Mouse (Mus musculus): Measurements from ENCODE around the gene Fbln7. TPM values are rescaled to one million over a fixed set of nuclear protein-coding genes. Genes with fewer than 3 reads are reported as not detected.

Fbln7 gene
- total and polyA plus RNA-seq, 3 experiments: not detected

- Histone ChIP-seq H3K4me1 (ENCODE audit: control insufficient read depth in 1 of 2, insufficient read depth in 2 of 2, low read length in 2 of 2) (no peaks in the 10 kb centered on the region), H3K27me3 (ENCODE audit: control insufficient read depth in 1 of 2, insufficient read depth in 2 of 2, low read length in 2 of 2) (no peaks in the 10 kb centered on the region), H3K4me3 (ENCODE audit: control insufficient read depth in 1 of 2, insufficient read depth in 1 of 2, low read depth in 2 of 2, low read length in 2 of 2) (no peak overlapping the region), H3K36me3 (ENCODE audit: control insufficient read depth in 1 of 2, insufficient read depth in 2 of 2, low read length in 2 of 2) (no peaks in the 10 kb centered on the region), H3K79me2 (ENCODE audit: control insufficient read depth, insufficient read depth, low read length, poor library complexity) (no peaks in the 10 kb centered on the region), H3K27ac (ENCODE audit: control insufficient read depth, low read depth, low read length) (no peak overlapping the region), H3K9me3 (replicated peaks; ENCODE audit: insufficient read depth, low read length) (no peaks in the 10 kb centered on the region), H3K9ac (ENCODE audit: control insufficient read depth, low read depth, low read length, poor library complexity, severe bottlenecking) (no peak overlapping the region)
- no peak for DNase-seq (ENCODE audit: low read depth, low spot score)
- TF ChIP-seq RAD21 (IDR thresholded peaks at IDR 0.05; ENCODE audit: low read depth, low read length) (peak; percentile 14), CTCF (IDR thresholded peaks at IDR 0.05 in 2 of 3, conservative IDR thresholded peaks at IDR 0.05 in 1 of 3; ENCODE audit: control insufficient read depth in 1 of 3, insufficient read depth in 1 of 3, low read depth in 2 of 3, low read length in 3 of 3, poor library complexity in 1 of 3, severe bottlenecking in 1 of 3) (peak in 1 of 3 experiments; percentile 3; a peak in 1 of 6 replicates), BHLHE40 (IDR thresholded peaks at IDR 0.05; ENCODE audit: borderline replicate concordance, low read depth, low read length) (no peak)
Measured at GRCm38 (mm10) chr2:128856673-128857072, 6.1 kb upstream of the Fbln7 start.

- Histone ChIP-seq H3K27me3 (ENCODE audit: control insufficient read depth in 1 of 2, insufficient read depth in 2 of 2, low read length in 2 of 2) (no peaks in the 10 kb centered on the region), H3K36me3 (ENCODE audit: control insufficient read depth in 1 of 2, insufficient read depth in 2 of 2, low read length in 2 of 2) (no peaks in the 10 kb centered on the region), H3K9ac (ENCODE audit: control insufficient read depth, low read depth, low read length, poor library complexity, severe bottlenecking) (no peak overlapping the region), H3K4me1 (ENCODE audit: control insufficient read depth in 1 of 2, insufficient read depth in 2 of 2, low read length in 2 of 2) (no peaks in the 10 kb centered on the region), H3K9me3 (replicated peaks; ENCODE audit: insufficient read depth, low read length) (no peaks in the 10 kb centered on the region), H3K4me3 (ENCODE audit: control insufficient read depth in 1 of 2, insufficient read depth in 1 of 2, low read depth in 2 of 2, low read length in 2 of 2) (no peak overlapping the region), H3K79me2 (ENCODE audit: control insufficient read depth, insufficient read depth, low read length, poor library complexity) (no peaks in the 10 kb centered on the region), H3K27ac (ENCODE audit: control insufficient read depth, low read depth, low read length) (no peak overlapping the region)
- TF ChIP-seq SIN3A (IDR thresholded peaks at IDR 0.05; ENCODE audit: low read length): no peak
- TF ChIP-seq ZC3H11A (IDR thresholded peaks at IDR 0.05; ENCODE audit: low read depth, low read length): no peak
- no peak for TF ChIP-seq GATA1 (IDR thresholded peaks at IDR 0.05; ENCODE audit: low read depth, low read length)
- TF ChIP-seq MYB (IDR thresholded peaks at IDR 0.05; ENCODE audit: low read depth, low read length): 0 out of 2 replicates have a peak, but pooled peaks have one; percentile 25
- no peak for TF ChIP-seq ELF1 (IDR thresholded peaks at IDR 0.05; ENCODE audit: low read depth, low read length)
- TF ChIP-seq CHD2 (IDR thresholded peaks at IDR 0.05; ENCODE audit: low read length): no peak
- no peak for TF ChIP-seq TCF12 (IDR thresholded peaks at IDR 0.05; ENCODE audit: low read depth, low read length)
- peak in 1 of 2 experiments; percentile 51; a peak in 2 of 4 replicates for TF ChIP-seq EP300 (IDR thresholded peaks at IDR 0.05; ENCODE audit: low read depth in 1 of 2, low read length in 2 of 2)
- TF ChIP-seq ZNF384 (IDR thresholded peaks at IDR 0.05; ENCODE audit: low read depth, low read length): no peak
- TF ChIP-seq JUND (IDR thresholded peaks at IDR 0.05; ENCODE audit: low read depth, low read length): no peak
- TF ChIP-seq USF2 (IDR thresholded peaks at IDR 0.05; ENCODE audit: borderline replicate concordance in 1 of 2, insufficient read depth in 1 of 2, low read depth in 1 of 2, low read length in 2 of 2): no peak
- no peak for TF ChIP-seq CHD1 (IDR thresholded peaks at IDR 0.05; ENCODE audit: low read depth, low read length)
- no peak for TF ChIP-seq E2F4 (IDR thresholded peaks at IDR 0.05; ENCODE audit: borderline replicate concordance, low read depth, low read length)
- no peak for TF ChIP-seq TAL1 (IDR thresholded peaks at IDR 0.05; ENCODE audit: low read length)
- no peak for TF ChIP-seq KAT2A (conservative IDR thresholded peaks at IDR 0.05; ENCODE audit: low read depth, low read length)
- TF ChIP-seq MYC (IDR thresholded peaks at IDR 0.05; ENCODE audit: low read depth, low read length): no peak
- no peak for TF ChIP-seq POLR2AphosphoS2 (IDR thresholded peaks at IDR 0.05; ENCODE audit: low read length)
- DNase-seq (ENCODE audit: low read depth, low spot score): peak; percentile 55
Measured at GRCm38 (mm10) chr2:128858962-128859361, 3.8 kb upstream of the Fbln7 start.
